Mouse (Mus musculus) midbrain, postnatal 0 days (tissue): ENCODE results near the gene Dnaja4. TPM values are rescaled to one million over a fixed set of nuclear protein-coding genes. Genes with fewer than 3 reads are reported as not detected.
A peak's percentile ranks its signal among the peaks of the same experiment; 100 is the strongest.

ENCODE experiments used
- ATAC-seq: fragments of 200-750 bp; cut with Nextera tagmentation; 2 replicates; pipeline ENCODE4 v1.8.0; 2017; ENCODE audit warnings: moderate number of reproducible peaks, mild to moderate bottlenecking, moderate TSS enrichment, moderate library complexity; ENCODE audit not compliant: low FRiP score
- DNase-seq: peaks from one replicate; pipeline ENCODE4 v3.0.0-alpha.2; 2015; ENCODE audit warnings: low spot score
- H3K27ac ChIP-seq: fragments of 300-500 bp; sonication (generic); 2 replicates; pipeline ENCODE4 v1.5.1; 2014; ENCODE audit warnings: low read depth, mild to moderate bottlenecking, low read length, mixed read lengths
- H3K27me3 ChIP-seq: fragments of 300-500 bp; sonication (generic); 2 replicates; pipeline ENCODE4 v1.6.1; 2014; ENCODE audit warnings: low read length, control low read depth, mixed read lengths; ENCODE audit not compliant: insufficient read depth
- H3K36me3 ChIP-seq: fragments of 300-500 bp; sonication (generic); 2 replicates; pipeline ENCODE4 v1.6.1; 2014; ENCODE audit warnings: low read length, control low read depth, mixed read lengths; ENCODE audit not compliant: insufficient read depth
- H3K4me1 ChIP-seq: fragments of 300-500 bp; sonication (generic); 2 replicates; pipeline ENCODE4 v1.6.1; 2014; ENCODE audit warnings: mild to moderate bottlenecking, control low read depth, antibody characterized with exemption, low read length, mixed read lengths; ENCODE audit not compliant: insufficient read depth
- H3K4me2 ChIP-seq: fragments of 300-500 bp; sonication (generic); 2 replicates; pipeline ENCODE4 v1.6.1; 2014; ENCODE audit warnings: low read depth, mild to moderate bottlenecking, low read length, mixed read lengths; ENCODE audit not compliant: poor library complexity, severe bottlenecking
- H3K4me3 ChIP-seq: fragments of 300-500 bp; sonication (generic); 2 replicates; pipeline ENCODE4 v1.5.1; 2014; ENCODE audit warnings: low read depth, mild to moderate bottlenecking, low read length, moderate library complexity
- H3K9ac ChIP-seq: fragments of 300-500 bp; sonication (generic); replicated peaks from 2 replicates; pipeline ENCODE4 v1.6.1; 2014; ENCODE audit warnings: mild to moderate bottlenecking, low read length, moderate library complexity, mixed read lengths; ENCODE audit not compliant: poor library complexity, severe bottlenecking
- H3K9me3 ChIP-seq: fragments of 300-500 bp; sonication (generic); 2 replicates; pipeline ENCODE4 v1.6.1; 2016; ENCODE audit warnings: low read length, control low read depth
- CTCF ChIP-seq: IDR thresholded peaks from 2 replicates; pipeline ENCODE4 v1.5.1; 2016; ENCODE audit warnings: antibody characterized with exemption, mild to moderate bottlenecking
- WGBS: fragments of 180-500 bp; shearing (Covaris S2); extraction: QIAGEN DNeasy Blood & Tissue Kit; methylation state at CpG from one replicate; pipeline ENCODE4 v1.1.7; 2014; 5-methylcytosine and 5-hydroxymethylcytosine counted together
- polyA plus RNA-seq: library from polyadenylated mRNA; unstranded; fragments of >200 nt; fragmentation: Nextera tagmentation; extraction: Ambion mirVana; gene quantifications from 2 replicates; pipeline ENCODE4 v1.2.1, GENCODE M21; 2015
- total RNA-seq: library from RNA; depleted of rRNA; stranded (reverse); fragments of >200 nt; gene quantifications from 2 replicates; pipeline ENCODE4 v1.2.3, GENCODE M21; 2014

Dnaja4 gene
- total and polyA plus RNA-seq, 2 experiments from 2014 or later = 5.4 to 8.0 TPM

DNA sequence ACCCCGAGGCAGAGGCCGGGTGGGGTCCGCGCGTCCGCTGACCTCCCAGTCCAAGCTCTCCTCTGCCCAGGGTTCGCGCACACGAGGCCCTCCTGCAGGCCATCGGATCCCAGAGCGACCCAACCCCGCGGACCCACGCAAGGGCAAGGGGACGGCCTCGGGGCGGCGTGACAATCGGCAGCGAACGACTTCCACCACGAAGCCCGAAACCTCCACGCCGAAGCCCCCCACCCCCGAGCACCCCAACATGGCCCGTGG, 343 bp downstream of the Dnaja4 start:
- peaks cover 4% of the 10 kb centered on the region; the same call in 1 of the 2 replicates for H3K4me1 ChIP-seq
- no peak for TF ChIP-seq CTCF
- peak overlapping the region; percentile 87 for H3K4me2 ChIP-seq
- no peaks in the 10 kb centered on the region for H3K36me3 ChIP-seq
- ATAC-seq (peak; percentile 64), DNase-seq (no peak)
- 11% methylated on average over 27 of the region's 27 CpGs for WGBS
- H3K9ac ChIP-seq = peak overlapping the region; percentile 84
- peak overlapping the region; percentile 76 for H3K4me3 ChIP-seq
- peak overlapping the region; percentile 39; the same call in 1 of the 2 replicates for H3K27ac ChIP-seq
- H3K27me3 ChIP-seq = no peaks in the 10 kb centered on the region
- H3K9me3 ChIP-seq = no peaks in the 10 kb centered on the region

DNA sequence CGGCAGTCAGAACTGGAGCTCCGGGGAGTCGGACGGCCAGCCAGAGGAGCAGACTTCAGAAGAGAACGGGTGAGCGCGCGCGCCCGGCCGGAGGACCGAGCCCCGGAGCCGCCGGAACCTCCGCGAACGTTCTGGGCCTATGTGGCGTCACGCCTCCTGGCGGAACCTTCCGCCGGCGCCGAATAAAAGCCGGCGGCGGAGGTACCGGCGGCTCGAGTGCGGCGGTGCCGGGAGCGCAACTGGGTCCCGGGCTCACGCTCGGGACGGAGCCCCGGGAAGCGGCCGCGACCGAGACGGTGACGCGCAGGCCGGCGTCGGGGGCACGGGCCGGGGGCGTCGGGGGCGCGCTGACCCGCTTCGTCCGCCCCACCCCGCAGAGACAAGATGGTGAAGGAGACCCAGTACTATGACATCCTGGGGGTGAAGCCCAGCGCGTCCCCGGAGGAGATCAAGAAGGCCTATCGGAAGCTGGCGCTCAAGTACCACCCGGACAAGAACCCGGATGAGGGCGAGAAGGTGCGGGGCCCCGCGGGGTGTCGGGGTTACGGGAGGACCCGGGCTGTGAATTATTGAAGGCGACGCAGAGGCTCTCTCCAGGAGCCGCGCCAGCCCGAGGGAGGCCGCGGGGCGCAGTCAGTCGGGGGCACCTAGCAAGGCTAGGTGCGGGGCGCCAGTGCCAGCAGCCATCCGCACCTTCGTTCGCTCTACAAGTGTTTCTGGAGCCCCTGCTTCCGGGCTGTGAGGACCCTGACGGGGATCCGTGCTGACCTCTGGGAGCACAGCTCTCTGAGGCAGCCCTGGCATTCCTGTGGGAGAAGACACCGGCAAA, 886 bp downstream of the Dnaja4 start:
- WGBS = under 1% methylated on average over 78 of the region's 92 CpGs
- H3K27ac ChIP-seq = peak overlapping the region; percentile 39

DNA sequence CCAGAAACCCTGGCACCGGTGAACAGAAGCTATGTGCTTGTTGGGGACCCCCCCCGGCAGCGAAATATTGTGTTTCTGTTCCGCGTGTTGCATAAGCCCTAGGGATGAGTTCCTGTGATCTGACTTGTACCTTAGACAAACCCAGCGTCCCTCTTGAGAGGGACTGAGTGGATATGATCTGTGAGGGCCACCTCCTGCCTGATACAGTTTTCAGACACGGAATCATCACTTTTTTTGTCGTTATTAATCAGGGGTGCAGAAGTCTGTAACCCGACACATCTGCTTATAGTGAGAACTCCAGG, 1.5 kb downstream of the Dnaja4 start:
- 21% methylated on average over 9 of the region's 9 CpGs for WGBS
- H3K27ac ChIP-seq = 0 out of 2 replicates have a peak overlapping the region, but pooled peaks have one; percentile 39
- ATAC-seq (peak; percentile 14; the same call in 1 of the 2 replicates), DNase-seq (no peak)
- peak overlapping the region; percentile 84 for H3K9ac ChIP-seq
- H3K36me3 ChIP-seq = no peaks in the 10 kb centered on the region
- no peak for TF ChIP-seq CTCF
- no peaks in the 10 kb centered on the region for H3K9me3 ChIP-seq
- H3K4me2 ChIP-seq = peak overlapping the region; percentile 87
- H3K4me1 ChIP-seq = peaks cover 4% of the 10 kb centered on the region; the same call in 1 of the 2 replicates
- no peaks in the 10 kb centered on the region for H3K27me3 ChIP-seq
- peak overlapping the region; percentile 76 for H3K4me3 ChIP-seq

More for the DNA sequence above, 886 bp downstream of the Dnaja4 start:
- Histone ChIP-seq H3K9me3 (no peaks in the 10 kb centered on the region), H3K27me3 (no peaks in the 10 kb centered on the region), H3K9ac (peak overlapping the region; percentile 84), H3K36me3 (no peaks in the 10 kb centered on the region), H3K4me3 (peak overlapping the region; percentile 76), H3K4me1 (peaks cover 4% of the 10 kb centered on the region; the same call in 1 of the 2 replicates), H3K4me2 (peak overlapping the region; percentile 87)
- DNase-seq (peak; percentile 83), ATAC-seq (peak; percentile 74)
- TF ChIP-seq CTCF = peak; percentile 26; the same call in 1 of the 2 replicates

DNA sequence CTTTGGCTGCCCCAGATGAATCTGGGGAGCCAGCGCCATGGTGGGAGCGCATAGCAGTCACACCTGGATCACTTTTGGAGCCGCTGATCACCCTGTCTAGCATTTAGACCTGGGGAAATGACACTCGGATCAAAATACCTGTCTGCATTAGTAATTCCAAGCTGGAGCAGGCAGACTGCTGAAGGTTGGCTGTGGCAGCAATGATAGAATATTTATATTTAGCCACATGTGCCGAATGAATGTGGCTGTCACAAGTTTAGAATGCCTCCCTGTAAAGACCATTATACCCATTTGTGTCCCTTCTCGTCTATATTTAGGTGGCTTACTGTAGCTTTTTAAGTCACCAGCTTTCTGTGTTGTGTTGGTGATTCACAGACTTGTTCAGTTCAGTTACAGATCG, 2.1 kb downstream of the Dnaja4 start:
- Histone ChIP-seq H3K4me3 (peak overlapping the region; percentile 76), H3K27ac (no peak overlapping the region), H3K9me3 (no peaks in the 10 kb centered on the region), H3K9ac (no peak overlapping the region), H3K4me1 (peaks cover 4% of the 10 kb centered on the region; the same call in 1 of the 2 replicates), H3K27me3 (no peaks in the 10 kb centered on the region), H3K4me2 (peak overlapping the region; percentile 87), H3K36me3 (no peaks in the 10 kb centered on the region)
- DNase-seq = no peak
- no peak for TF ChIP-seq CTCF
- WGBS = 78% methylated on average over 7 of the region's 7 CpGs
- ATAC-seq = no peak

DNA sequence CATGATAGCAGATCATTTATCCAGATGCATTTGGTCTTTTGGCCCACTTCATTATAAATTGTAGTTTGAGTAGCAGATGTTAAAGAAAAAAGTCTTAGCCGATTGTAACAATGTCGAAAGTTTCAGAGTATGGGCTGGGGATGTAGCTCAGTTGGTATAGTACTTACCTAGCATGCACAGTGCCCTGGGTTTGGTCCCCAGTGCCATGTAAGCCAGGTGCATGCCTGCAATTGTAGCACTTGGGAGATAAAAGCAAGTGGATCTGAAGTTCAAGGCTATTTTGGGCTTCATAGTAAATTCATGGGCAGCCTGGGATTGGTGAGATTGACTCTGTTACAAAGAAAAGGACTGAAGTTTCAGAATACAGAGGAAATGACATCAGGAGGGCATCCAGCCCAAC, 3.9 kb downstream of the Dnaja4 start:
- Histone ChIP-seq H3K9ac (no peak overlapping the region), H3K36me3 (no peaks in the 10 kb centered on the region), H3K27me3 (no peaks in the 10 kb centered on the region), H3K4me1 (peaks cover 4% of the 10 kb centered on the region; the same call in 1 of the 2 replicates), H3K4me2 (no peak overlapping the region), H3K4me3 (no peak overlapping the region), H3K27ac (no peak overlapping the region), H3K9me3 (no peaks in the 10 kb centered on the region)
- ATAC-seq (no peak), DNase-seq (no peak)
- 83% methylated on average over 2 of the region's 2 CpGs for WGBS
- TF ChIP-seq CTCF = no peak

DNA sequence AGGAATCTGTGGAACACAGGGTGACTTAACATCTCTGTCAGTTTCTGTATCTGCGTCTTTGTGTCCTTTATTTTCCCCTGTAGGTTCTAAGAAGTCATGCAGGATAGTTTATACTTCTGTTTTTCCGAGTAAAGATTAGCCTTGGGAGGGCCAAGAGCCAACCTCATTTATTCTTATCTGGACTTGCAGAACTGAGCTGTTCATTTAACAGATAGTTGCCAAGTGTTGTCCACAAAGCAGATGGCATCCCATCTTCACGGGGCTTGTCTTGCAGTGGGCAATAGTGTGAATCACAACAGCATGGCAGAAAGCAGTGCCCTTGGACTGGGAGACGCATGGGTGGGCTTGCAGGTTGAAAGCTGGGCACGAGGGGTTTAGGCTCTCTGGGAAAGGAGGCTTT, 5.7 kb downstream of the Dnaja4 start:
- no peak for TF ChIP-seq CTCF

More for the DNA sequence above, 5.7 kb downstream of the Dnaja4 start:
- no peak overlapping the region for H3K4me2 ChIP-seq
- no peak for ATAC-seq
- no peak overlapping the region for H3K27ac ChIP-seq
- no peak overlapping the region for H3K9ac ChIP-seq
- 77% methylated on average over 5 of the region's 5 CpGs for WGBS
- no peak overlapping the region for H3K4me3 ChIP-seq
- H3K4me1 ChIP-seq = peaks cover 4% of the 10 kb centered on the region; the same call in 1 of the 2 replicates
- no peaks in the 10 kb centered on the region for H3K9me3 ChIP-seq
- H3K27me3 ChIP-seq = no peaks in the 10 kb centered on the region
- DNase-seq = no peak
- peaks cover 4% of the 10 kb centered on the region; the same call in 1 of the 2 replicates for H3K36me3 ChIP-seq
